Mouse (Mus musculus): ENCODE measurements around the gene Hnrnpr.

Gene Hnrnpr

DNA sequence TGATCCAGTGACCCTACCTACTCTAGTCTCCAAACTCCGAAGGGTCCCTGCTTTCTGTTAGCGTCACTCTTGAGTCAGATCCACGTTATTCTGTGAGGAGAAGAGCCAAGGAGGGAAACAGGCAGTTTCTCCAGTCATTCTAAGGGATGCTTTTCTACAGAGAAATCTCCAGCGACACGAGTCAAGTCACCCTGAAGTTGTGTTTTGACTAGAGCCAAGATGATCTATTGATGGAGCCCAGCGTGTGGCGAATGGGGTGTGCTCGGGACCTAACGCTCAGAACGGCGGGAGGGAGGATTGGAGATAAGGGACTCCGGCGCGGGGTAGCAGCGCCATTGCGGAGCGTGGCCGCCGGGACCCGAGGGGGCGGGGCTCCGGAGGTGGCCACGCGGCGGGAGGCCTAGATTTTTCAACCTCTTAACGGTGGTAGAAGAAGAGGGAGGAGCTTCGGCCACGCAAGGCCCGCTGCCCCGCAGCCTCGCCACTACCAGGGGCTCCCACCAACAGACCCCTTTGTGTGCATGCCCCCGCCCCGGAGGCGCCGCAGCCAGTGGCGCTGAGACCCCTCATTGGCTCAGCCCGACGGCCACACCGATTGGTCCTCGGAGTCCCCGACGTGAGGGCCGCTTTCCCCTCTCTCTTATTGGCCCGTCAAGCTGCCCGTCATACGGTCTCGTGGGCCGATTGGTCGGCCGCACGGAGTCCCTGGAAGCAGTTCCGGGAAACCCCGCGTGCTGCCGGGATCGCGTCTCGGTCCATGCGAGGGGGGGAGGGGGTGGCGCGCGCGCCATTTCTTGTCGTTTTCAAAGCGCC, at the start of gene Hnrnpr:
Gene Hnrnpr, plus strand, starts transcription at position 714 of the 813 bp plus-strand sequence.
- peak; percentile 99 for DNase-seq

- DNase-seq = no peak
Observed at GRCm38 (mm10) chr4:136261912-136262311, 48.8 kb upstream of the Hnrnpr start.

DNA sequence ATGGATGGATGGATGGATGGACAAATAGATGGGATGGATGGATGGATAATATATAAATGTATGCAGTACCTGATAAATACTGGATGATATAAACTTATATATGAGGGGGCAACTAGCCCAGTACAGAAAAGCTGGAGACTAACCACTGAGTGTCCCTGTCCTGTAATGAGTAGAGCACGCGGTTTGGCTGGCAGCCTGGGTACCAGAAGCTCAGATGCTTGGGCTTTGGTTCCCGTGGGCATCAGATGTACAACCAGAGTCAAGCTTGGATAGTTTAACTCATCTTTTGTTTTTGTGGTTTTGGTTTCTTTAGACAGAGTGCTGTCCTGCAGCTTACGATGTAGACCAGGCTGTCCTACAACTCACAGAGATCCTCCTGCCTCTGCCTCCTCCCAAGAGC, 47.2 kb upstream of the Hnrnpr start:
- DNase-seq = no peak

GRCm38 (mm10) chr4:136266716-136267343, 43.9 kb upstream of the Hnrnpr start:
- DNase-seq = peak in 1 of 2 experiments; percentile 21

DNA sequence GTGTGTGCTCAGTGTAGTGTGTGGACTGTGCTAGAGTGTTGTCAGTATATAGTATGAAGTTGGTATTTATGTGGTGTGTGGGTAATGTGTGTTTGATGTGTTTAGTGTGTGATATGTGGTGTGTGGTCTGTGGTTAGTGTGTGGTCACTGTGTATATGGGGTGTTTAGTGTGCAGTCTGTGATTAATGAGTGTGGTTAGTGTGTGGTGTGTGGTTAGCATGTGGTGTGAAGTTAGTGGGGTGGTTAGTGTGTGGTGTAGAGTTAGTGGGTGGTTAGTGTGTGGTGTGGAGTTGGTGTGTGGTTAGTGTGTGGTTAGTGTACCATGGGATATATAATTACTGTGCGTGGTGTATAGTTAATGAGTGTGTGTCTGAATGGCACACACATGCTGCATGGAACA, 41.8 kb upstream of the Hnrnpr start:
- no peak for DNase-seq

DNA sequence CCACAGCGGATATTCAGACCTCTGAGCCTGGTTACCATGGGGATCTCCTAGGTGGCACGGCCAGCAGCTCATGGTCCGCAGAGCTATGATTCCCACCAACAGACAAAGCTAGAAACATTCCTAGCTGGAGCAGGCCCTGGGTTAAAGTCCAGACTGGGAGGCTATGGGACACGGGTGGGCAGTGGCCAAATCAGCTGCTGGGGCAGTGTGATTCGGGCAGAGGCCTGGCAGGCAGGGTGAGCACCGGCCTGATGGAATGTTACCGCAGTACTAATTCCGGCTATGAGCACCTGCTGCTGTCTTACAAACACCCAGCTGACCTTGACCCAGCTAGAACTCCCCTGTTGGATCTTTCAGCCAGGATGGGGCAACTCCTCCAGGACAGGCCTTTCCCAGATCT, 40.1 kb upstream of the Hnrnpr start:
- DNase-seq = no peak

GRCm38 (mm10) chr4:136281097-136281496, 29.6 kb upstream of the Hnrnpr start:
- DNase-seq = no peak

DNA sequence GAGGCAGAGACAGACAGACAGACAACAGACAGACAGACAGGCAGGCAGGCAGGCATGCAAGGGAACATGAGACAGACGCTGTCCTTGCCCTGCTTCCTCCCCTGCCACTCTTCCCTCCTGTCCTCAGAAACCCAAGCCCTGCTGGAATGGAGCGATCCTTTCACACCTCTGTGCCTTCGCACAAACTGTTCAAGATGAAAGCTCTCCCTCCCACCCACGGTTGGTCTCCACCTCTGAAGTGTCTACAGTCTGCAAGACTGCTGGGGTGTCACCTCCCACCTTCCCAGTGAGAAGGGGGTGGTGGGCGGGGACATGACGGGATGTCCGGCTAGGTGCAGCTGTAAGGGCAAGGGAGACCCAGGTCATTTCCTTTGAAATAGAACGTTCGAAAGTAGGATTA, 29.1 kb upstream of the Hnrnpr start:
- no peak for DNase-seq

DNA sequence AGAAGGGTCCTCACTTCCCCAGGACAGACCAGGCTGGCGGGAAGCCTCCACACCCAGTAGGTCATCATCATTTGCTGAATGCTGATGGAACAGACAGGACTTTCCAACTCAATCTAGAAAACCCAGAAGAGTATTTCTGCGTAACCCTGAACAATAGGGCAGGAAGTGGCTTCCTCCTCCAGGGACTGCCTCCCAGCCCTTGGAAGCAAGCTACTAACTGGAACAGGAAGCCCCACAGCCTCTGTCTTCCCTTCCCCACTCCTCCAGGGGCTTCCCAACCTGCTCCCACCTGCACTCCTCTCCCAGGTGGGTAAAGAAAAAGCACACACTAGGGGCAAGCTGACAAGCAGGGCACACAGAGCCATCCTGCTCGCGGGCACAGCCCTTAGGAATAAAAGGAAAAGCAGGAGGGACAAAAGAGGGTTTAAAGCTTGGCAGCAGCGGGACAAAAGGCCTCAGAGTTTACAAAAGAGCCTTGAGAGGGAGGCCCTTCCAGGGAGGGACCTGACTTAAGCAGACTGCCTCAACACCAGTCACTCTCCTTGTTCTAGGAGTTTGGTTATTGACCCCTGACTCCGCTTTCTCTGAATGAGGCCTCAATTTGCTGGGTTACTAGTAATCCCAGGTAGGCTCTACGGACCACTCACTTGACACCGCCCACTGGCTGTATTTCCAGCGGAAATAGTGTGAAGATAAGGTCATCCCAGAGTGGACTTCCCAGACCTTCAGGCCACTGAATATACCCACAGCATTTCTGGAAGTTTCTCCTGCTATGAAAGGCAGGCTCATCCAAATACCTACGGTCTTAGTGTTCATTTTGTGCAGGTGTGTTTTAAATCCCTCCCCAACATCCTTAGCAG, 27.9 kb upstream of the Hnrnpr start:
- peak; percentile 10 to 16 for DNase-seq

GRCm38 (mm10) chr4:136283783-136284182, 27.0 kb upstream of the Hnrnpr start:
- no peak for DNase-seq

- DNase-seq = peak; percentile 66 to 82
Observed at GRCm38 (mm10) chr4:136284455-136284854, 26.3 kb upstream of the Hnrnpr start, which contains the start of gene Zfp46. Gene Zfp46 (plus strand): TSS chr4:136284683.

DNA sequence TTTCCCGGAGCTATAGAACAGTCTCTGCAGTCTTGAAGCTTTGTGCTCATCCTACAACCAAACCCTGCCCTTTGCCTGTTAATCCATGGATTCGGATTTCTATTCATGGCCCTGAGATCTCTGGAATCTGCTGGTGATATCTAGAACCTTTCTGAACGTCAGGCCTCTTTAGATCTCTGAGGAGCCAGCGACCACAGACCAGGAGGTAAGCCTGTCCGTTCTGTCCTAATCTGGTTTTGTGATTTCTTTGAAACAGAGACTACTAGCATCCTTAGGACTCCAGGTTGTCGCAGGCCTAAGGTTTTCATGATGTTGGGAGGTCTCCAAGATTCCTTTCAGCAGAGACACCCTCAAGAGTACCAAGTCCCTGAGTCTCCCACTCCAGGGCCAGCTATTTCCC, 25.9 kb upstream of the Hnrnpr start:
- peak in 1 of 2 experiments; percentile 13 for DNase-seq

DNA sequence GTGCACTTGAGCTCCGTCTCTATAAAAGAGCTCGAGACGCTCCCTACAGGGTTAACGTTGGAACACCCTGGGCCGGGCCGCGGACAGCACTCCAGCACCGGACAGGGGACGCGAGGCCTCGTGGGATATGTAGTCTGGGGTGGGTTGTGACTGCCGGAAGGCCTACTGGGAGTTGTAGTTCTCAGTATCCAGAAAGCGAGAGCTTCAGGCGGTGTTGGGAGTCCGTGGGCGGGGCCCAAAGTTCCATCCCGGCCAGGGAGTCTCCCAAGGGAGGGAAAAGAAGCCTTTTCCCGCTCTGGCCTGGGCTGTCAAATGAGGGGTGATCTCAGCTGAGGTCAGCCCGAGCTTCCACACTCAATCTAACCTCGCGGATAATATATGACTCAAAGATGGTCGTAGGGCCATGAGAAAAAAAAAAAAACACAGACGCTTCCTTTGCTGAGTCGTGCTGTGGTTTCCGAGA, 25.4 kb upstream of the Hnrnpr start:
- peak; percentile 97 to 98 for DNase-seq

DNA sequence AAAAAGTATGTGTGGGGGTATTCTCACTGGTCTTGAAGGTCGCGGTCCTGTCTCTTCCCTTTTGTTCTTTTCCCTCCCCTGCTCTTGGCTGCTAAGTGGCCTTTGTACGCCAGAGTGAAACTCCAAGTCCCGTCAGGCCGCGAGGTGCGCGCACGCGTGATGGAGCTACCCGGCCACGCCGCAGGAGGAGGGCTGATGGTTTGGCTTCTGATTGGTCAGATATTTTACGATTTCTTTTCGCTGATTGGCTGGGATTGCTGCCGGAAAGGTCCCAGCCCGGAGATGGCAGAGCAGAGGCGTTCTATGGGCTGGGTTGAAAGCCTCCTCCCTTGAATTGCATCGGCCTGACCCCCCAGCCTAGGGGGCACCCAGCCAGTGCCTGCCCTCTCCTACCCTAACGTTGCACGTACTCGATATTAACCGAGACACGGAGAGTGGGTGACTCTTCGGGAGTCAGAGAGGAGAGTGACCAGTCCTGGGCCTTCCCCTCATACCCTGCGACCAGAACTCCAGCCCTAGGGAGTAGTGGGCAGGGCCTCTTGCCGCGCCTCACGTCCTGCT, 24.9 kb upstream of the Hnrnpr start:
- peak; percentile 98 for DNase-seq

GRCm38 (mm10) chr4:136289918-136290780, 20.6 kb upstream of the Hnrnpr start:
- no peak for DNase-seq

DNA sequence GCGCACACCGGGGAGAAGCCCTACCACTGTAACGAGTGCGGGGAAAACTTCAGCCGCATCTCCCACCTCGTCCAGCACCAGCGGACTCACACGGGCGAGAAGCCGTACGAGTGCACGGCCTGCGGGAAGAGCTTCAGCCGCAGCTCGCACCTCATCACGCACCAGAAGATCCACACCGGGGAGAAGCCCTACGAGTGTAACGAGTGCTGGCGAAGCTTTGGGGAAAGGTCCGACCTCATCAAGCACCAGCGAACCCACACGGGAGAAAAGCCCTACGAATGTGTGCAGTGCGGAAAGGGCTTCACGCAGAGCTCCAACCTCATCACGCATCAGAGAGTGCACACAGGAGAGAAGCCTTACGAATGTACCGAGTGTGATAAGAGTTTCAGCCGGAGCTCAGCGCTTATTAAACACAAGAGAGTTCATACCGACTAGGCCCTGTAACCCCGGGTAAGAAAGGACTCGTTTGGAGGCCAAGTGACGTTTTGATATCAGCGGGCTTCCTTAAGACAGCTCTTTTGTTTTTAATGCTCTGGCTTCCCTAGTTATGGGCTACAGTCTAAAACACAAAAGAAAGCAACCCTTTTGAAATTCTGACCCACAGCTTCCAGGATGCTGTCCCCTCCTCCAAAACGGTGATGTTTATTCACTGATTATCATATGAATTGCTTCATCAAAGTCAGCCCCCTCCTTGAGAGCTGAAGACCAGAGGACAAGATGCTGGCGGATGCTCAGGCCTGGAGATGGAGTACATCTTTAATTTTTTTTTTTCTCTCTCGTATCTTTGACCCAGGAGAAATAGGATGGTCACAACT, 19.8 kb upstream of the Hnrnpr start:
- no peak for DNase-seq

DNA sequence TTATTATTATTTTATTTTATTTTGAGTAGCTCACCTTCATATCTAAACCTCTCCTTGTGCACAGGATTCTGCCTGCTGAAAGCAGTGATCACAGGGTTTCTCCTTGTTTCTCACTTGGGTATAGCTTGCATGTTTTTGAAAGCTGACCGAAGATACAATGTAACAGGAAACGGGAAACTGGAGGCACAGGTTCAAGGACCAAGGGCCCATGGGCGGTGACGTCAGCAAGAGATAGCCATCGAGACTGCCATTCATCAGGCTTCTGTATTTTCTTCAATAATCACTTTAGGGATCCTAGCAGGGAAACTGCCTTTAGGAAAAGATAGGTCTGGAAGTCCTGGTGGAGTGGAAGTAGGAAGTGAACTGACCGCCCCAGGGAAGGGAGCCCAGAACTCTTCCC, 19.1 kb upstream of the Hnrnpr start:
- no peak for DNase-seq

- DNase-seq = no peak
Observed at GRCm38 (mm10) chr4:136295941-136296340, 14.8 kb upstream of the Hnrnpr start.

DNA sequence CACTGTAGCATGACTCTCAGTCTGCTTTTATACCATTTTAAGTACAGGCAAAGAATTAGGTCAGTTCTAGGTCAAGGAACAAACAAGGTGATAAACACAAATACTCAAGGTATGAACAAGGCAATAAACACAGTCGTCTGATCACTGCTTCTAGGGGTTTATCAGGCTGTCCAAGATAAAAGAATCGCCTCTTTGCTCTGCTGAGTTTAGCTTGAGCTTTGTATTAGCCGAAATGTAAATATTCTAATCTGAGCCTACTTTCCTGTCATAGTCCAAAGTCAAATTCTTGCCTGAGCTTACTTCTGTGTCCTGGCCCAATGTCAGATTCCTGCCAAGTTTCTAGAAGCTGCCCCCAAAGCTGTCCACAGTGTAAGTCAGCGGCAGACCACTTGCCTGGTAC, 8.3 kb upstream of the Hnrnpr start:
- no peak for DNase-seq

DNA sequence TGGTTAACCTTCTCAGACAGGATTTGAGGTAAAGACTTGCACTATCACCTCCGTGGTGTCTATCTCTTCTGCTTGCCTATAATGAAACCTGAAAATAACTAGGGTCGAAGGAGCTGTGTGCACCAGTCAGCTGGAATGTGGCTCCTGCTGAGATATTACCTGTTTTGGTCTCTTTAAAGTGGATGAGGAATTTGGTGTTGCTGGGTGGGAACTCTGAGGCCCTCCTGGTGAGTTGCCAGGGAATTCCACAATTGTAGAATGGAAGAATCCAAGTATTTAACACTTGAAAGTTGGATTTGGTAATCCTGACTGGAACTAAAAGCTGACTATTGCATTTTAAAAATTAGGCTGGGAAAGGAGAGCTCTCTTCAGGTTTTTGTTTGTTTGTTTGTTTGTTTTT, 6.6 kb upstream of the Hnrnpr start:
- DNase-seq = peak; percentile 31 to 44

DNA sequence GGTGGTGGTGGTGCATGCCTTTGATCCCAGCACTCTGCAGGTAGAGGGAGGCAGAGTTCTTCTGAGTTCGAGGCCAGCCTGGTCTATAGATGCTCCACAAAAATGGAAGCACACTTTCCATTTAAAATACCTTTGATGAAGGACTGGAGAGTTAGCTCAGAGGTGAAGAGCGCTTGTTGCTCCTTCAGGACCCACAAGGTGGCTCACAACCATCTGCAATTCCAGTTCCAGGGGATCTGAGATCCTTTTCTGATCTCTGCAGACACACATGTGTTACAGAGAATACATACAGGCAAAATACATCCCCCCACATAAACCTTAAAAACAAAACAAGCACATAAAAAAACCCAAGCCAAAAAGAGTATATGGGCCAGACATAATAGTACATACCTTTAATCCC, 2.4 kb upstream of the Hnrnpr start:
- no peak for DNase-seq
